Mouse (Mus musculus) heart, embryonic 12.5 days (tissue): Measurements from ENCODE around the gene Irgm1. TPM values are rescaled to one million over a fixed set of nuclear protein-coding genes. Genes with fewer than 3 reads are reported as not detected.

Source experiments
- ATAC-seq: fragments of 200-750 bp; cut with Nextera tagmentation; 2 replicates; pipeline ENCODE4 v1.8.0; 2017; ENCODE audit warnings: moderate TSS enrichment, moderate library complexity; ENCODE audit not compliant: insufficient number of reproducible peaks, low FRiP score
- H3K27ac ChIP-seq: fragments of 300-500 bp; sonication (generic); 2 replicates; pipeline ENCODE4 v1.5.1; 2016; ENCODE audit warnings: mild to moderate bottlenecking, moderate library complexity; ENCODE audit not compliant: poor library complexity, severe bottlenecking
- H3K27me3 ChIP-seq: fragments of 300-500 bp; sonication (generic); replicated peaks from 2 replicates; pipeline ENCODE4 v1.6.1; 2016; ENCODE audit warnings: mild to moderate bottlenecking, moderate library complexity
- H3K36me3 ChIP-seq: fragments of 300-500 bp; sonication (generic); 2 replicates; pipeline ENCODE4 v1.6.1; 2016; ENCODE audit warnings: mild to moderate bottlenecking, moderate library complexity
- H3K4me1 ChIP-seq: fragments of 300-500 bp; sonication (generic); replicated peaks from 2 replicates; pipeline ENCODE4 v1.6.1; 2016; ENCODE audit warnings: mild to moderate bottlenecking
- H3K4me2 ChIP-seq: fragments of 300-500 bp; sonication (generic); 2 replicates; pipeline ENCODE4 v1.6.1; 2016; ENCODE audit warnings: mild to moderate bottlenecking, moderate library complexity
- H3K4me3 ChIP-seq: fragments of 300-500 bp; sonication (generic); 2 replicates; pipeline ENCODE4 v1.5.1; 2016; ENCODE audit warnings: mild to moderate bottlenecking
- H3K9ac ChIP-seq: fragments of 300-500 bp; sonication (generic); 2 replicates; pipeline ENCODE4 v1.6.1; 2016; ENCODE audit warnings: mild to moderate bottlenecking, moderate library complexity
- H3K9me3 ChIP-seq: fragments of 300-500 bp; sonication (generic); replicated peaks from 2 replicates; pipeline ENCODE4 v1.6.1; 2016; ENCODE audit warnings: mild to moderate bottlenecking, moderate library complexity
- WGBS: fragments of 180-500 bp; shearing (Covaris S2); methylation state at CpG from one replicate; pipeline ENCODE4 v1.1.7; 2016; 5-methylcytosine and 5-hydroxymethylcytosine counted together
- polyA plus RNA-seq: library from polyadenylated mRNA; unstranded; fragments of >200 nt; fragmentation: Nextera tagmentation; extraction: Ambion mirVana; gene quantifications from 2 replicates; pipeline ENCODE4 v1.2.1, GENCODE M21; 2016

Irgm1 gene
- polyA plus RNA-seq, 1 experiment from 2014 or later, result 7.6 TPM

GRCm38 (mm10) chr11:48840805-48841204 is 30.7 kb downstream of the Irgm1 start:
- Histone ChIP-seq H3K4me2 (no peak overlapping the region), H3K4me1 (peaks cover 10% of the 10 kb centered on the region), H3K27ac (no peak overlapping the region), H3K4me3 (no peak overlapping the region), H3K36me3 (no peaks in the 10 kb centered on the region), H3K27me3 (peaks cover 23% of the 10 kb centered on the region), H3K9me3 (no peaks in the 10 kb centered on the region), H3K9ac (no peak overlapping the region)
- no peak for ATAC-seq

GRCm38 (mm10) chr11:48838879-48839680 is 32.4 kb downstream of the Irgm1 start:
- Histone ChIP-seq H3K27ac (no peak overlapping the region), H3K36me3 (no peaks in the 10 kb centered on the region), H3K9me3 (no peaks in the 10 kb centered on the region), H3K4me1 (peaks cover 10% of the 10 kb centered on the region), H3K4me2 (peak overlapping the region; percentile 88), H3K4me3 (0 out of 2 replicates have a peak overlapping the region, but pooled peaks have one; percentile 86), H3K9ac (no peak overlapping the region), H3K27me3 (peaks cover 23% of the 10 kb centered on the region)
- no peak for ATAC-seq
- WGBS, result 78% methylated on average over 10 of the region's 10 CpGs

GRCm38 (mm10) chr11:48838181-48838797 is 33.2 kb downstream of the Irgm1 start:
- no peak overlapping the region for H3K27ac ChIP-seq

GRCm38 (mm10) chr11:48837310-48838180 is 33.9 kb downstream of the Irgm1 start:
- no peak overlapping the region for H3K27ac ChIP-seq
- peaks cover 10% of the 10 kb centered on the region for H3K4me1 ChIP-seq
- under 1% methylated on average over 77 of the region's 77 CpGs for WGBS
- ATAC-seq, result peak; percentile 33; the same call in 1 of the 2 replicates
- no peaks in the 10 kb centered on the region for H3K9me3 ChIP-seq
- peak overlapping the region; percentile 80 for H3K9ac ChIP-seq
- peaks cover 17% of the 10 kb centered on the region for H3K27me3 ChIP-seq
- H3K36me3 ChIP-seq, result no peaks in the 10 kb centered on the region
- H3K4me3 ChIP-seq, result peak overlapping the region; percentile 86
- peak overlapping the region; percentile 88 for H3K4me2 ChIP-seq

More at GRCm38 (mm10) chr11:48838181-48838797, 33.2 kb downstream of the Irgm1 start:
- WGBS, result 1% methylated on average over 16 of the region's 16 CpGs
- ATAC-seq, result 0 out of 2 replicates have a peak, but pooled peaks have one; percentile 7
- Histone ChIP-seq H3K4me1 (peaks cover 10% of the 10 kb centered on the region), H3K36me3 (no peaks in the 10 kb centered on the region), H3K4me3 (peak overlapping the region; percentile 86), H3K9me3 (no peaks in the 10 kb centered on the region), H3K4me2 (peak overlapping the region; percentile 88), H3K9ac (peak overlapping the region; percentile 80), H3K27me3 (peaks cover 22% of the 10 kb centered on the region)

- 0 out of 2 replicates have a peak, but pooled peaks have one; percentile 0 for ATAC-seq
- no peak overlapping the region for H3K27ac ChIP-seq
- peak overlapping the region; percentile 80 for H3K9ac ChIP-seq
- H3K4me3 ChIP-seq, result peak overlapping the region; percentile 86
- H3K9me3 ChIP-seq, result no peaks in the 10 kb centered on the region
- peaks cover 10% of the 10 kb centered on the region for H3K4me1 ChIP-seq
- peaks cover 17% of the 10 kb centered on the region for H3K27me3 ChIP-seq
- WGBS, result 18% methylated on average over 11 of the region's 11 CpGs
- H3K4me2 ChIP-seq, result peak overlapping the region; percentile 88
- H3K36me3 ChIP-seq, result no peaks in the 10 kb centered on the region
Measured at GRCm38 (mm10) chr11:48836990-48837309, 34.5 kb downstream of the Irgm1 start.

- H3K4me1 ChIP-seq, result peaks cover 10% of the 10 kb centered on the region
- no peaks in the 10 kb centered on the region for H3K36me3 ChIP-seq
- H3K9ac ChIP-seq, result no peak overlapping the region
- 66% methylated on average over 6 of the region's 6 CpGs for WGBS
- no peaks in the 10 kb centered on the region for H3K9me3 ChIP-seq
- no peak for ATAC-seq
- H3K4me3 ChIP-seq, result no peak overlapping the region
- no peak overlapping the region for H3K27ac ChIP-seq
- H3K27me3 ChIP-seq, result peaks cover 17% of the 10 kb centered on the region
- no peak overlapping the region for H3K4me2 ChIP-seq
Measured at GRCm38 (mm10) chr11:48835923-48836322, 35.6 kb downstream of the Irgm1 start.

GRCm38 (mm10) chr11:48833731-48834639 is 37.5 kb downstream of the Irgm1 start:
- Histone ChIP-seq H3K4me2 (peak overlapping the region; percentile 67), H3K9me3 (no peaks in the 10 kb centered on the region), H3K27me3 (peaks cover 7% of the 10 kb centered on the region), H3K4me3 (peak overlapping the region; percentile 75), H3K4me1 (peaks cover 16% of the 10 kb centered on the region), H3K36me3 (no peaks in the 10 kb centered on the region), H3K9ac (peak overlapping the region; percentile 75), H3K27ac (peak overlapping the region; percentile 25; the same call in 1 of the 2 replicates)
- ATAC-seq, result peak; percentile 90
- under 1% methylated on average over 30 of the region's 30 CpGs for WGBS

GRCm38 (mm10) chr11:48833078-48833730 is 38.3 kb downstream of the Irgm1 start:
- H3K9ac ChIP-seq, result no peak overlapping the region

GRCm38 (mm10) chr11:48831273-48831672 is 40.2 kb downstream of the Irgm1 start:
- H3K27me3 ChIP-seq, result 0 out of 2 replicates have a peak, but pooled peaks cover 7% of the 10 kb centered on the region
- H3K4me1 ChIP-seq, result peaks cover 12% of the 10 kb centered on the region
- WGBS, result 70% methylated on average over 2 of the region's 2 CpGs
- no peak overlapping the region for H3K9ac ChIP-seq
- H3K9me3 ChIP-seq, result peaks cover 4% of the 10 kb centered on the region; the same call in 1 of the 2 replicates
- H3K36me3 ChIP-seq, result no peaks in the 10 kb centered on the region
- no peak overlapping the region for H3K27ac ChIP-seq
- no peak overlapping the region for H3K4me3 ChIP-seq
- no peak for ATAC-seq
- H3K4me2 ChIP-seq, result no peak overlapping the region

More at GRCm38 (mm10) chr11:48833078-48833730, 38.3 kb downstream of the Irgm1 start:
- Histone ChIP-seq H3K27me3 (0 out of 2 replicates have a peak, but pooled peaks cover 7% of the 10 kb centered on the region), H3K27ac (no peak overlapping the region), H3K4me3 (peak overlapping the region; percentile 39), H3K4me1 (peaks cover 10% of the 10 kb centered on the region), H3K9me3 (no peaks in the 10 kb centered on the region), H3K36me3 (no peaks in the 10 kb centered on the region), H3K4me2 (peak overlapping the region; percentile 67)
- WGBS, result 37% methylated on average over 8 of the region's 9 CpGs
- no peak for ATAC-seq
